Mouse (Mus musculus): Measurements from ENCODE around the gene Sec11a. TPM values are rescaled to one million over a fixed set of nuclear protein-coding genes. Genes with fewer than 3 reads are reported as not detected.
A peak's percentile ranks its signal among the peaks of the same experiment; 100 is the strongest.

The Sec11a gene
- polyA plus RNA-seq, 1 experiment, result 107 TPM

- Histone ChIP-seq H3K27ac (ENCODE audit: control insufficient read depth, insufficient read depth, low read length) (no peak overlapping the region), H3K4me3 (ENCODE audit: control insufficient read depth, insufficient read depth, low read length) (peak overlapping the region; percentile 20), H3K4me1 (replicated peaks; ENCODE audit: control insufficient read depth, insufficient read depth, low read length) (peaks cover 6% of the 10 kb centered on the region), H3K36me3 (ENCODE audit: control insufficient read depth, insufficient read depth, low read length) (no peaks in the 10 kb centered on the region), H3K27me3 (ENCODE audit: control insufficient read depth, insufficient read depth, low read length) (no peaks in the 10 kb centered on the region)
- DNase-seq, result peak; percentile 84
- 6% methylated on average over 14 of the region's 14 CpGs for WGBS
- TF ChIP-seq POLR2A (IDR thresholded peaks at IDR 0.05; ENCODE audit: control insufficient read depth, extremely low read depth, insufficient read depth, low read length, poor library complexity), result no peak
- peak; percentile 92 for TF ChIP-seq CTCF (IDR thresholded peaks at IDR 0.05; ENCODE audit: borderline replicate concordance, control insufficient read depth, extremely low read depth, insufficient read depth, low read length, poor library complexity)
Measured at GRCm38 (mm10) chr7:80882830-80883505, 64.6 kb downstream of the Sec11a start.

- Histone ChIP-seq H3K36me3 (ENCODE audit: control insufficient read depth, insufficient read depth, low read length) (peaks cover 42% of the 10 kb centered on the region), H3K4me3 (ENCODE audit: control insufficient read depth, insufficient read depth, low read length) (no peak overlapping the region; the same call in 1 of the 2 replicates), H3K27me3 (ENCODE audit: control insufficient read depth, insufficient read depth, low read length) (no peaks in the 10 kb centered on the region), H3K27ac (ENCODE audit: control insufficient read depth, insufficient read depth, low read length) (no peak overlapping the region), H3K4me1 (replicated peaks; ENCODE audit: control insufficient read depth, insufficient read depth, low read length) (peaks cover 10% of the 10 kb centered on the region)
- TF ChIP-seq POLR2A (IDR thresholded peaks at IDR 0.05; ENCODE audit: control insufficient read depth, extremely low read depth, insufficient read depth, low read length, poor library complexity) (no peak), CTCF (IDR thresholded peaks at IDR 0.05; ENCODE audit: borderline replicate concordance, control insufficient read depth, extremely low read depth, insufficient read depth, low read length, poor library complexity) (no peak)
- 77% methylated on average over 37 of the region's 37 CpGs for WGBS
- DNase-seq, result no peak
Measured at GRCm38 (mm10) chr7:80875727-80876126, 71.9 kb downstream of the Sec11a start.

GRCm38 (mm10) chr7:80873631-80874030, 73.9 kb downstream of the Sec11a start:
- no peaks in the 10 kb centered on the region for H3K27me3 ChIP-seq (ENCODE audit: control insufficient read depth, insufficient read depth, low read length)
- H3K36me3 ChIP-seq (ENCODE audit: control insufficient read depth, insufficient read depth, low read length), result peaks cover 58% of the 10 kb centered on the region
- WGBS, result 97% methylated on average over 2 of the region's 2 CpGs
- no peak for DNase-seq
- H3K4me1 ChIP-seq (replicated peaks; ENCODE audit: control insufficient read depth, insufficient read depth, low read length), result peaks cover 10% of the 10 kb centered on the region
- H3K27ac ChIP-seq (ENCODE audit: control insufficient read depth, insufficient read depth, low read length), result no peak overlapping the region
- TF ChIP-seq CTCF (IDR thresholded peaks at IDR 0.05; ENCODE audit: borderline replicate concordance, control insufficient read depth, extremely low read depth, insufficient read depth, low read length, poor library complexity) (no peak), POLR2A (IDR thresholded peaks at IDR 0.05; ENCODE audit: control insufficient read depth, extremely low read depth, insufficient read depth, low read length, poor library complexity) (no peak)
- no peak overlapping the region for H3K4me3 ChIP-seq (ENCODE audit: control insufficient read depth, insufficient read depth, low read length)

- no peak overlapping the region for H3K4me3 ChIP-seq (ENCODE audit: control insufficient read depth, insufficient read depth, low read length)
- H3K27ac ChIP-seq (ENCODE audit: control insufficient read depth, insufficient read depth, low read length), result no peak overlapping the region
- no peak for DNase-seq
- H3K36me3 ChIP-seq (ENCODE audit: control insufficient read depth, insufficient read depth, low read length), result peaks cover 62% of the 10 kb centered on the region
- TF ChIP-seq POLR2A (IDR thresholded peaks at IDR 0.05; ENCODE audit: control insufficient read depth, extremely low read depth, insufficient read depth, low read length, poor library complexity) (no peak), CTCF (IDR thresholded peaks at IDR 0.05; ENCODE audit: borderline replicate concordance, control insufficient read depth, extremely low read depth, insufficient read depth, low read length, poor library complexity) (no peak)
- 87% methylated on average over 5 of the region's 5 CpGs for WGBS
- peaks cover 10% of the 10 kb centered on the region for H3K4me1 ChIP-seq (replicated peaks; ENCODE audit: control insufficient read depth, insufficient read depth, low read length)
- H3K27me3 ChIP-seq (ENCODE audit: control insufficient read depth, insufficient read depth, low read length), result no peaks in the 10 kb centered on the region
Measured at GRCm38 (mm10) chr7:80873038-80873437, 74.5 kb downstream of the Sec11a start.

- Histone ChIP-seq H3K4me3 (ENCODE audit: control insufficient read depth, insufficient read depth, low read length) (no peak overlapping the region), H3K36me3 (ENCODE audit: control insufficient read depth, insufficient read depth, low read length) (peaks cover 36% of the 10 kb centered on the region), H3K4me1 (replicated peaks; ENCODE audit: control insufficient read depth, insufficient read depth, low read length) (peaks cover 18% of the 10 kb centered on the region), H3K27ac (ENCODE audit: control insufficient read depth, insufficient read depth, low read length) (no peak overlapping the region), H3K27me3 (ENCODE audit: control insufficient read depth, insufficient read depth, low read length) (no peaks in the 10 kb centered on the region)
- TF ChIP-seq CTCF (IDR thresholded peaks at IDR 0.05; ENCODE audit: borderline replicate concordance, control insufficient read depth, extremely low read depth, insufficient read depth, low read length, poor library complexity), result no peak
- no peak for TF ChIP-seq POLR2A (IDR thresholded peaks at IDR 0.05; ENCODE audit: control insufficient read depth, extremely low read depth, insufficient read depth, low read length, poor library complexity)
- DNase-seq, result no peak
- WGBS, result 87% methylated on average over 2 of the region's 2 CpGs
Measured at GRCm38 (mm10) chr7:80868686-80869085, 78.9 kb downstream of the Sec11a start.

DNA sequence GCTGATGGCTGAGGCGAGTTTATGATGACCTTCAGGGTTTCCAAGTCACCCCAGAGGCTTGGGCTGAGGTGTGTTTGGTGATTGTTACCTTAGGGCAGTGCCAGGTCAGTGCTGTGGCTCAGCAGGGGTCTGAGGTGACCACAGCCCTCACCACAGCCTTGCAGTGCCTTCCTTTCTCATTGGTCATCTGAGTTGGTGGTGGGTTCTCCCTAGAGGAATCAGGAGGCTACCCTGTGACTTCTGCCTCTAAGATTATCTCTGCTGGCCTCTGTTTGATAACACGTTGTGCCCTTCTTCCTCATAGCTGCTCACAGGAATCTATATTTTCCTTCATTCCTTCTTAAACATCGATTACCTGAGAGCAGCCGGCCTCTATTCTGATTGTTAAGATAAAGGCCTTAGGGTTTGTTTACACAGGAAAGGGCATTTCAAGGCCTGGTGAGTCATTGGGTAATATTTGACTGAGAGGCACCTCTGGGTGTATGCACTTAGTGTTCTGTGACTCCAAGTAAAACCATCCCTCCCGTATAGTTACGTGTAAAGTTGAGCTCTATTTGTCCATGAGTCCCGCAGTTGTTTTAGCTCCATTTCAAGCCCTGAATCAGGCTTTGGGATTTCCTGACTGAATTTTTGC, 80.9 kb downstream of the Sec11a start:
- Histone ChIP-seq H3K4me1 (replicated peaks; ENCODE audit: control insufficient read depth, insufficient read depth, low read length) (peaks cover 31% of the 10 kb centered on the region), H3K27me3 (ENCODE audit: control insufficient read depth, insufficient read depth, low read length) (no peaks in the 10 kb centered on the region), H3K36me3 (ENCODE audit: control insufficient read depth, insufficient read depth, low read length) (peaks cover 29% of the 10 kb centered on the region), H3K4me3 (ENCODE audit: control insufficient read depth, insufficient read depth, low read length) (no peak overlapping the region), H3K27ac (ENCODE audit: control insufficient read depth, insufficient read depth, low read length) (peak overlapping the region; percentile 97)
- WGBS, result 92% methylated on average over 7 of the region's 7 CpGs
- DNase-seq, result no peak
- TF ChIP-seq CTCF (IDR thresholded peaks at IDR 0.05; ENCODE audit: borderline replicate concordance, control insufficient read depth, extremely low read depth, insufficient read depth, low read length, poor library complexity), result no peak
- no peak for TF ChIP-seq POLR2A (IDR thresholded peaks at IDR 0.05; ENCODE audit: control insufficient read depth, extremely low read depth, insufficient read depth, low read length, poor library complexity)

Data from thymus, adult 2 months (tissue).